15 mouse cellular contexts compared by ENCODE assay signal in the genomic region with DNA sequence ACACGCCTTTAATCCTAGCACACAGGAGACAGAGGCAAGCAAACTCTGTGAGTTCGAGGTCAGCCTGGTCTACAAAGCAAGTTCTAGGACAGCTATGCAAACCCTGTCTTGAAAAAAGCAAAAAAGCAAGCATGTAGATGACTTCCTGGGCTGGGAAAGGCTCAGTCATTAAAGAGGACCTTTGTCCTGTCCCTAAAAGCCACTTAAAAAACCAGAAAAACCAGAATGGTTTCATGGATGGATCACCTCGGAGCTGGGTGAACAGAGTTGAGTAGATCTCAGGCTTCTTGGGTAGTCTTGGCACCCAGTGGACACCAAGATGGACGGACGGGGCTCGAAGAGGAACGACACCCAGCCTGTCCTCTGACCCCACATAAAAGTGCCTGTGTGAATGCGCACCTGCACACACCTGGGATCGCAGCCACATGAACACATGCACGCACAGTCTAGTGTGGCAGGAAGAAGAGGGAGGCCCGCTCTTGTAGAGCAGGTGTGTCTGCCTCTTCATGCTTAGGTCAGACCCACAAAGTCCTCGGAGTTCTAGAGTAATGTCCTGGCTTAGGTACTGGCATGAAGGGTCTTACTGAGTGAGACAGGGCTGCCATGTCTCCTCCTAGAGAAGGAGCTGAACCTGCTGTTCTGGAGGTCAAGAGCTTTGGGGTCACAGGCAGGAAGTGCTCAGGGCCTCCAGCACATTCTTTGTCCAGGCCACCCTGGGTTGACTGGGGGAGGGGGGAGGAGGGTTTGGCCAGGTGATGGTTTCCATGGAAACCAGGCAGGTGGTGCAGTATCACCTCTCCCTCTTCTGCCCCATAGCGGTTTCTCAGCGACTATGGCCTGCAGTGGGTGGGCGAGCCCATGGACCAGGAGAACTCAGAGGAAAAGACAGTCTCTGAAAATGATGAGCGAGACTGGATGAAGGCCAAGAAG. TPM values are rescaled to one million over a fixed set of nuclear protein-coding genes. Genes with fewer than 3 reads are reported as not detected.
A peak's percentile ranks its signal among the peaks of the same experiment; 100 is the strongest.
DNase-seq lines count a peak whose midpoint lies in the region; ATAC-seq and TF ChIP-seq lines count a peak whose summit lies in the region.
"Had no signal": no experiment of that assay in that cellular context is flagged by ENCODE, and none has a peak within 500 bp of the region (broad histone marks: within the 10 kb centered on the region; RNA-seq: fewer than 3 reads in every experiment).

No protein-coding gene starts in this region.

- H3K27ac ChIP-seq in kidney, adult 2 months (ENCODE audit: insufficient read depth, low read depth, low read length) = no peak overlapping the region
- H3K27ac ChIP-seq in intestine, postnatal 0 days (ENCODE audit: low read depth, low read length) = peak overlapping the region; percentile 35; the same call in 1 of the 2 replicates
- H3K27ac ChIP-seq: embryonic facial prominence, embryonic 13.5 days; neural tube, embryonic 12.5 days had no signal

- no peak for TF ChIP-seq CTCF in kidney, adult 2 months (conservative IDR thresholded peaks at IDR 0.05; ENCODE audit: insufficient read depth, insufficient read length, low read depth, low read length)
- no peak for TF ChIP-seq CTCF in E14TG2a.4 (conservative IDR thresholded peaks at IDR 0.05; ENCODE audit: low read length)
- no peak for TF ChIP-seq CTCF in intestine, postnatal 0 days (IDR thresholded peaks at IDR 0.05; ENCODE audit: low read depth)

- no peak overlapping the region for H3K9ac ChIP-seq in intestine, postnatal 0 days (ENCODE audit: low read depth, low read length)
- H3K9ac ChIP-seq: embryonic facial prominence, embryonic 13.5 days; neural tube, embryonic 12.5 days had no signal

- TF ChIP-seq POLR2A in kidney, adult 2 months (IDR thresholded peaks at IDR 0.05; ENCODE audit: low read depth, low read length) = no peak

- peak; percentile 40 for ATAC-seq in intestine, postnatal 0 days
- ATAC-seq in cerebellum, adult (ENCODE audit: insufficient number of reproducible peaks, low FRiP score, low TSS enrichment) = no peak
- ATAC-seq: Patski had no signal

- H3K27me3 ChIP-seq in kidney, adult 2 months (replicated peaks; ENCODE audit: control insufficient read depth, insufficient read depth, low read length) = no peaks in the 10 kb centered on the region
- no peaks in the 10 kb centered on the region for H3K27me3 ChIP-seq in E14TG2a.4 (ENCODE audit: insufficient read depth, low read length)
- no peaks in the 10 kb centered on the region for H3K27me3 ChIP-seq in intestine, postnatal 0 days (replicated peaks; ENCODE audit: control insufficient read depth, insufficient read depth, low read length)
- H3K27me3 ChIP-seq: embryonic facial prominence, embryonic 13.5 days; neural tube, embryonic 12.5 days; Patski had no signal

- H3K9me3 ChIP-seq in E14TG2a.4 (ENCODE audit: low read length) = no peaks in the 10 kb centered on the region
- H3K9me3 ChIP-seq in intestine, postnatal 0 days (ENCODE audit: control insufficient read depth) = no peaks in the 10 kb centered on the region
- H3K9me3 ChIP-seq: embryonic facial prominence, embryonic 13.5 days; neural tube, embryonic 12.5 days had no signal

- H3K4me1 ChIP-seq in kidney, adult 2 months (ENCODE audit: control insufficient read depth, insufficient read depth, low read length) = no peaks in the 10 kb centered on the region
- H3K4me1 ChIP-seq in E14TG2a.4 (replicated peaks; ENCODE audit: low read depth, low read length) = peaks cover 97% of the 10 kb centered on the region
- H3K4me1 ChIP-seq in intestine, postnatal 0 days (replicated peaks; ENCODE audit: control insufficient read depth, insufficient read depth, low read length) = 0 out of 2 replicates have a peak, but pooled peaks cover 14% of the 10 kb centered on the region

- no peak overlapping the region for H3K4me2 ChIP-seq in intestine, postnatal 0 days (replicated peaks; ENCODE audit: low read depth)
- H3K4me2 ChIP-seq: embryonic facial prominence, embryonic 13.5 days; neural tube, embryonic 12.5 days had no signal

- WGBS in kidney, adult 2 months = 86% methylated on average over 16 of the region's 16 CpGs
- 54% methylated on average over 16 of the region's 16 CpGs for WGBS in intestine, postnatal 0 days

- DNase-seq in kidney, postnatal 4 days = peak; percentile 10 to 30
- no peak for DNase-seq in kidney, adult 2 months
- peak; percentile 93 for DNase-seq in ES-CJ7 (ENCODE audit: low read depth, low spot score)
- DNase-seq in gastrocnemius, postnatal 4 days (ENCODE audit: low spot score in 2 of 2) = no peak
- no peak for DNase-seq in gastrocnemius, adult 18-20 months (ENCODE audit: low spot score)
- DNase-seq: cerebellum, adult 11-12 months; heart, postnatal 36 days; kidney, postnatal 25 days had no signal

- no peaks in the 10 kb centered on the region for H3K36me3 ChIP-seq in kidney, adult 2 months (ENCODE audit: control insufficient read depth, insufficient read depth, low read length)
- H3K36me3 ChIP-seq in E14TG2a.4 (ENCODE audit: insufficient read depth, low read length) = no peaks in the 10 kb centered on the region
- H3K36me3 ChIP-seq in intestine, postnatal 0 days (ENCODE audit: control insufficient read depth, insufficient read depth) = no peaks in the 10 kb centered on the region
- H3K36me3 ChIP-seq: embryonic facial prominence, embryonic 13.5 days; neural tube, embryonic 12.5 days had no signal

- H3K4me3 ChIP-seq in kidney, adult 2 months (ENCODE audit: insufficient read depth, low read depth, low read length) = no peak overlapping the region
- peak overlapping the region; percentile 81 for H3K4me3 ChIP-seq in E14TG2a.4 (replicated peaks; ENCODE audit: low read length)
- H3K4me3 ChIP-seq in intestine, postnatal 0 days (ENCODE audit: low read depth, low read length) = no peak overlapping the region
- H3K4me3 ChIP-seq: embryonic facial prominence, embryonic 13.5 days; neural tube, embryonic 12.5 days had no signal

RNA-seq across cellular contexts. Expression of a gene that starts 13.1 kb away (rescaled TPM):
- polyA plus RNA-seq in kidney, adult 2 months (2012; rRNA removed) = 262 and 323 TPM in 2 replicates
- polyA plus RNA-seq in intestine, postnatal 0 days (2015; fragmentation: Nextera tagmentation; extraction: Ambion mirVana) = 503 and 522 TPM in 2 replicates
- 10 to 100 TPM; 72.4 to 83.6 TPM for total RNA-seq in gastrocnemius, postnatal 4 days (2021)
- total RNA-seq in gastrocnemius, adult 18-20 months (2021) = 10 to 100 TPM; 14.1 to 19.8 TPM

RNA-seq across cellular contexts. Expression of a gene that starts 13.1 kb away (rescaled TPM):
- polyA plus RNA-seq in kidney, adult 2 months (2012; rRNA removed) = 5.6 and 5.9 TPM in 2 replicates
- 0.88 and 1.5 TPM in 2 replicates for polyA plus RNA-seq in intestine, postnatal 0 days (2015; fragmentation: Nextera tagmentation; extraction: Ambion mirVana)
- 1 to 10 TPM; 3.2 to 3.7 TPM for total RNA-seq in gastrocnemius, postnatal 4 days (2021)
- 1 to 10 TPM; 1.3 to 1.6 TPM for total RNA-seq in gastrocnemius, adult 18-20 months (2021)

RNA-seq across cellular contexts. Expression of a gene that starts 20.6 kb away (rescaled TPM):
- polyA plus RNA-seq in kidney, adult 2 months (2012; rRNA removed) = 14.8 and 65.1 TPM in 2 replicates
- polyA plus RNA-seq in intestine, postnatal 0 days (2015; fragmentation: Nextera tagmentation; extraction: Ambion mirVana) = 28.7 and 31.2 TPM in 2 replicates
- total RNA-seq in gastrocnemius, postnatal 4 days (2021) = 1 to 10 TPM; 2.4 to 2.7 TPM
- total RNA-seq in gastrocnemius, adult 18-20 months (2021) = under 1 TPM; 0.84 to 1.00 TPM
- polyA plus RNA-seq: Patski had no signal

RNA-seq across cellular contexts. Expression of a gene that starts 54.9 kb away (rescaled TPM):
- polyA plus RNA-seq in kidney, adult 2 months (2012; rRNA removed) = 0.69 and 1.0 TPM in 2 replicates
- 17.9 and 22.5 TPM in 2 replicates for polyA plus RNA-seq in intestine, postnatal 0 days (2015; fragmentation: Nextera tagmentation; extraction: Ambion mirVana)
- total RNA-seq in gastrocnemius, postnatal 4 days (2021) = under 1 TPM in 1 of 2 experiments, not detected in 1; 0.54 TPM
- under 1 TPM in 1 of 2 experiments, not detected in 1; 0.07 TPM for total RNA-seq in gastrocnemius, adult 18-20 months (2021)
- total RNA-seq: common myeloid progenitor, adult 5-6 weeks; heart, postnatal 36 days had no signal

Comparison
In these comparisons a context has a peak if more than half of its experiments do, and no peak if none do; other contexts are left out.
1. DNase-seq: peak in kidney, postnatal 4 days (2 of 2) and ES-CJ7 (single experiment); none in kidney, adult 2 months (single experiment), gastrocnemius, postnatal 4 days (0 of 2) and gastrocnemius, adult 18-20 months (single experiment).